Mouse (Mus musculus) liver, embryonic 14.5 days (tissue): Measurements from ENCODE around the gene Gpr4.

ENCODE experiments used
- CTCF ChIP-seq: IDR thresholded peaks from 2 replicates; pipeline ENCODE4 v1.5.1; 2016; ENCODE audit warnings: antibody characterized with exemption, low read depth, control low read depth
- EP300 ChIP-seq: IDR thresholded peaks from 2 replicates; pipeline ENCODE4 v1.6.1; 2016; ENCODE audit warnings: antibody characterized with exemption, low read depth

DNA sequence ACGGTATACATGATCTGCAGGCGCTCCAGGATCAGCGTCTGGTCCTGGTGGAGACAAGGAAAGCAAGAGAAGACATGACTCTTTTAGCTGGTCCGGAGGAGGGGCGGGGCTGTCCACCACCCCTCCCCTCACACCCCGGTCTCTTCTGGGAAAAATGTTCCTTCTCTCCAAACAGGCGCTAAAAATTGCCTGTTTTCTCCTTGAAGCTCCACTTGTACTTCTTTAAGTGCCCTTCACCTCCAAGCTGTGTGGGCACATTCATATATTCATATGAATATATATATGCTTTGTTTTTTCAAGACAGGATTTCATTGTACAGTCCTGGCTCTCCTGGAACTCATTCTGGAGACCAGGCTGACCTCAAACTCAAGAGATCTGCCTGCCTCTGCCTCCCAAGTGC, 49.4 kb upstream of the Gpr4 start:
- no peak for TF ChIP-seq CTCF
- no peak for TF ChIP-seq EP300
